Mouse (Mus musculus): ENCODE results near the gene Cnih3. TPM values are rescaled to one million over a fixed set of nuclear protein-coding genes. Genes with fewer than 3 reads are reported as not detected.

The Cnih3 gene
- total RNA-seq (2014; rRNA removed) (35.7 and 40.1 TPM in 2 replicates), polyA plus RNA-seq (2015; fragmentation: Nextera tagmentation; extraction: Ambion mirVana) (18.8 and 22.5 TPM in 2 replicates)

GRCm38 (mm10) chr1:181352367-181353199, at the start of gene Cnih3:
Gene Cnih3, plus strand, starts transcription at chr1:181352628.
- H3K4me3 ChIP-seq (ENCODE audit: low read depth, low read length) = peak within 1 kb of the TSS; percentile 65
- WGBS = under 1% methylated on average over 73 of the region's 78 CpGs
- ATAC-seq (ENCODE audit: low FRiP score) (peak; percentile 77), DNase-seq (ENCODE audit: low spot score) (peak; percentile 72)
- H3K9ac ChIP-seq (replicated peaks; ENCODE audit: low read length, poor library complexity, severe bottlenecking) = peak within 1 kb of the TSS; percentile 55
- no peak within 1 kb of the TSS for H3K27ac ChIP-seq (ENCODE audit: low read depth, low read length)
- H3K4me2 ChIP-seq (ENCODE audit: low read depth, low read length, poor library complexity, severe bottlenecking) = peak within 1 kb of the TSS; percentile 100
- H3K4me1 ChIP-seq (ENCODE audit: insufficient read depth, low read length) = peaks cover 13% of the 10 kb centered on the region; the same call in 1 of the 2 replicates
- H3K27me3 ChIP-seq (ENCODE audit: insufficient read depth, low read length) = peaks cover 14% of the 10 kb centered on the region
- no peaks in the 10 kb centered on the region for H3K9me3 ChIP-seq (ENCODE audit: low read length)
- no peaks in the 10 kb centered on the region for H3K36me3 ChIP-seq (ENCODE audit: insufficient read depth, low read length)
- no peak for TF ChIP-seq CTCF (IDR thresholded peaks at IDR 0.05)

- Histone ChIP-seq H3K27ac (ENCODE audit: low read depth, low read length) (no peak overlapping the region), H3K4me2 (ENCODE audit: low read depth, low read length, poor library complexity, severe bottlenecking) (no peak overlapping the region), H3K36me3 (ENCODE audit: insufficient read depth, low read length) (no peaks in the 10 kb centered on the region), H3K27me3 (ENCODE audit: insufficient read depth, low read length) (no peaks in the 10 kb centered on the region), H3K9me3 (ENCODE audit: low read length) (no peaks in the 10 kb centered on the region), H3K4me1 (ENCODE audit: insufficient read depth, low read length) (no peaks in the 10 kb centered on the region), H3K4me3 (ENCODE audit: low read depth, low read length) (no peak overlapping the region), H3K9ac (replicated peaks; ENCODE audit: low read length, poor library complexity, severe bottlenecking) (no peak overlapping the region)
- 68% methylated on average over 3 of the region's 3 CpGs for WGBS
- no peak for DNase-seq (ENCODE audit: low spot score)
- TF ChIP-seq CTCF (IDR thresholded peaks at IDR 0.05) = no peak
- ATAC-seq (ENCODE audit: low FRiP score) = no peak
Measured at GRCm38 (mm10) chr1:181307981-181308380, 44.4 kb upstream of the Cnih3 start.

GRCm38 (mm10) chr1:181310712-181311111, 41.7 kb upstream of the Cnih3 start:
- no peak for TF ChIP-seq CTCF (IDR thresholded peaks at IDR 0.05)
- WGBS = 93% methylated on average over 5 of the region's 5 CpGs
- ATAC-seq (ENCODE audit: low FRiP score) = no peak
- H3K9ac ChIP-seq (replicated peaks; ENCODE audit: low read length, poor library complexity, severe bottlenecking) = no peak overlapping the region
- no peaks in the 10 kb centered on the region for H3K9me3 ChIP-seq (ENCODE audit: low read length)
- H3K36me3 ChIP-seq (ENCODE audit: insufficient read depth, low read length) = no peaks in the 10 kb centered on the region
- DNase-seq (ENCODE audit: low spot score) = no peak
- no peaks in the 10 kb centered on the region for H3K27me3 ChIP-seq (ENCODE audit: insufficient read depth, low read length)
- no peak overlapping the region for H3K4me2 ChIP-seq (ENCODE audit: low read depth, low read length, poor library complexity, severe bottlenecking)
- no peak overlapping the region for H3K4me3 ChIP-seq (ENCODE audit: low read depth, low read length)
- no peak overlapping the region for H3K27ac ChIP-seq (ENCODE audit: low read depth, low read length)
- H3K4me1 ChIP-seq (ENCODE audit: insufficient read depth, low read length) = no peaks in the 10 kb centered on the region

GRCm38 (mm10) chr1:181312115-181313045, 40.0 kb upstream of the Cnih3 start:
- no peaks in the 10 kb centered on the region for H3K36me3 ChIP-seq (ENCODE audit: insufficient read depth, low read length)
- TF ChIP-seq CTCF (IDR thresholded peaks at IDR 0.05) = no peak
- no peak for ATAC-seq (ENCODE audit: low FRiP score)
- H3K9me3 ChIP-seq (ENCODE audit: low read length) = no peaks in the 10 kb centered on the region
- WGBS = 91% methylated on average over 15 of the region's 15 CpGs
- no peak for DNase-seq (ENCODE audit: low spot score)
- no peaks in the 10 kb centered on the region for H3K27me3 ChIP-seq (ENCODE audit: insufficient read depth, low read length)
- H3K4me2 ChIP-seq (ENCODE audit: low read depth, low read length, poor library complexity, severe bottlenecking) = no peak overlapping the region
- H3K4me3 ChIP-seq (ENCODE audit: low read depth, low read length) = no peak overlapping the region
- H3K9ac ChIP-seq (replicated peaks; ENCODE audit: low read length, poor library complexity, severe bottlenecking) = no peak overlapping the region
- no peak overlapping the region for H3K27ac ChIP-seq (ENCODE audit: low read depth, low read length)
- H3K4me1 ChIP-seq (ENCODE audit: insufficient read depth, low read length) = no peaks in the 10 kb centered on the region

- TF ChIP-seq CTCF (IDR thresholded peaks at IDR 0.05) = no peak
- no peaks in the 10 kb centered on the region for H3K4me1 ChIP-seq (ENCODE audit: insufficient read depth, low read length)
- H3K9me3 ChIP-seq (ENCODE audit: low read length) = no peaks in the 10 kb centered on the region
- 78% methylated on average over 8 of the region's 8 CpGs for WGBS
- no peak overlapping the region for H3K4me2 ChIP-seq (ENCODE audit: low read depth, low read length, poor library complexity, severe bottlenecking)
- H3K4me3 ChIP-seq (ENCODE audit: low read depth, low read length) = no peak overlapping the region
- H3K36me3 ChIP-seq (ENCODE audit: insufficient read depth, low read length) = no peaks in the 10 kb centered on the region
- H3K27me3 ChIP-seq (ENCODE audit: insufficient read depth, low read length) = no peaks in the 10 kb centered on the region
- no peak overlapping the region for H3K27ac ChIP-seq (ENCODE audit: low read depth, low read length)
- no peak for DNase-seq (ENCODE audit: low spot score)
- H3K9ac ChIP-seq (replicated peaks; ENCODE audit: low read length, poor library complexity, severe bottlenecking) = no peak overlapping the region
- ATAC-seq (ENCODE audit: low FRiP score) = no peak
Measured at GRCm38 (mm10) chr1:181313046-181313415, 39.4 kb upstream of the Cnih3 start.
